Mouse (Mus musculus): ENCODE data around the gene Taf6.

DNA sequence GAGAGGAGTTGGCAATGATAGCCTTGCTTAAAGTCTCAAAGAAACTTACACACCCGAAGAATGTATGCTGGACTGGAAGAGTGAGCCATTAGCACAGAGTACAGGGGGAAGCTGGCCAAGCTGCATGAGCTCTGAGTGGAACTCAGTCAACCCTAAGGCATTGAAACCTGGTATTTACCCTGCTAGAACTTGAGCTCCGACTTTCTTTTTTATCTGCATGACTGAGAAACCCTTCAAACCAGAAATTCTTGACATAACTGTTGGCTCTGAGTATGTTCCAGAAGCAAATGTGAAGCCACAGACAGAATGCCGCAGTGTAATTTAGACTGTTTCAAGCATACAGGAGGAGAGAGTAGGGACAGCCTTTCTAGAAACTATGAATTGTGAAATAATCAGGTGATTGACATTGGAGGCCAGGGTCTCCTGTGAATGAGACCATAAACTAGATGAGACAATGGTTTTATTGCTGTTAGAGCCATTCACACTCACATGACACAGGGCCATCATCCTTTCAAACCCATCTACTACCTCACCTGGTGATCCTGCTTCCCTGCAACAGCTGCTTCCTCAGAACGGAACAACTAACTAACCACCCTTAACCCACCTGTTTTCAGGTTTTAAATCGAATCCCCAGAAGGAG lies 54.7 kb downstream of the Taf6 start:
- TF ChIP-seq CTCF (IDR thresholded peaks at IDR 0.05; ENCODE audit: borderline replicate concordance, insufficient read depth, low read depth, low read length), result no peak
- no peak for TF ChIP-seq POLR2A (IDR thresholded peaks at IDR 0.05; ENCODE audit: borderline replicate concordance, insufficient read depth, low read length)

Data from cerebellum, adult 2 months (tissue).